Mouse (Mus musculus) macrophage (primary cell): ENCODE measurements around the gene Phf20. TPM values are rescaled to one million over a fixed set of nuclear protein-coding genes. Genes with fewer than 3 reads are reported as not detected.

Experiments used
- H3K27ac ChIP-seq: fragments of 350-480 bp; formaldehyde crosslinking; 2 replicates; pipeline ENCODE4 v1.9.0; 2021
- H3K36me3 ChIP-seq: fragments of 350-480 bp; formaldehyde crosslinking; 2 replicates; pipeline ENCODE4 v1.9.0; 2021; ENCODE audit errors: inconsistent target
- H3K4me3 ChIP-seq: fragments of 350-480 bp; formaldehyde crosslinking; 2 replicates; pipeline ENCODE4 v1.9.0; 2021; ENCODE audit errors: inconsistent target
- H3K79me2 ChIP-seq: fragments of 350-480 bp; formaldehyde crosslinking; 2 replicates; pipeline ENCODE4 v1.9.0; 2021; ENCODE audit errors: inconsistent target
- WGBS: methylation state at CpG from one replicate; pipeline ENCODE4 v1.1.7; 2026; ENCODE audit warnings: inconsistent platforms; ENCODE audit not compliant: missing documents; 5-methylcytosine and 5-hydroxymethylcytosine counted together
- polyA plus RNA-seq: library from polyadenylated mRNA; stranded (reverse); fragments of 250-400 nt; gene quantifications from 3 replicates; pipeline ENCODE4 v1.2.4, GENCODE M21; 2018; ENCODE audit warnings: inconsistent platforms

Gene Phf20
- polyA plus RNA-seq, 1 experiment from 2014 or later = 83.9 TPM

DNA sequence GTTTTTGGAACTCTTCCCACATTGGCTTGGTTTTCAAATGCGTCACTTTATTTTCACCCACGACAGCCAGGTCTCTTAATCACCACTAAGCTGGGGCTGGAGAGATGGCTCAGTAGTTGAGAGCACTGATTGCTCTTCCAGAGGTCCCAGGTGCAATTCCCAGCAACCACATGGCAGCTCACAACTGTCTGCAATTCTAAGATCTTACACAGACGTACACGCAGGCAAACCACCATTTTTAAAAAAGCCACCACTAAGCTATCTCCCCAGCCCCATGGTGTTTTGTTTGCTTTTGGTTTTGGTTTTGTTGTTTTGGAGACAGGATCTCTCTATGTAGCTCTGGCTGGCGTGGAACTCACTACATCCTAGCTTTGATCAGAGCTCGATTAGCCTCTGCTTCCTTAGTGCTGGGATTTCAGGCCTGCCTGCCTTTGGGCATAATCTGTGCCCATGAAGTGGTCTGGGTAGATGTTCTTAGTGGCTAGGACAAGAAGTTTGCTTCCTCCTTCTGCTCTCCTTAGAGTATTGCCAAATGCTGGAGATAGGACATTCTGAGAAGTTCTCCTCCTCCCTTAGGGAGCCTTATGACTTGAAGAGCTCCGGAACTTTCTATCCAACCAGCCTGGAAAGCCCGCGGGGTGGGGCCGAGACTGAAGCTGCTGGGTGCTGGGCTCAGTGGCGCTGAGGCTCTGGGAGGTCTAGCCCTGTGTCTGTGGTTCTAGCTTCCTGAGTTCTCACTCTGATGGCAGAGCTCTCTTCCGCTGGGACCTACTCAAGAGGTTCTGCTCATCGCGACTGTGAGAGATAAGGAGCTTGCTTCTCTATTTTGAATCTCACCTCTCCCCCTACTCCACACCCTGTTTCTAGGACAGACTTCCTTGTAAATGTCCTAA lies 6.0 kb upstream of the Phf20 start:
- H3K79me2 ChIP-seq = no peaks in the 10 kb centered on the region
- no peaks in the 10 kb centered on the region for H3K36me3 ChIP-seq
- H3K4me3 ChIP-seq = no peak overlapping the region; the same call in 1 of the 2 replicates
- WGBS = 9% methylated on average over 12 of the region's 14 CpGs
- H3K27ac ChIP-seq = peak overlapping the region; percentile 87

DNA sequence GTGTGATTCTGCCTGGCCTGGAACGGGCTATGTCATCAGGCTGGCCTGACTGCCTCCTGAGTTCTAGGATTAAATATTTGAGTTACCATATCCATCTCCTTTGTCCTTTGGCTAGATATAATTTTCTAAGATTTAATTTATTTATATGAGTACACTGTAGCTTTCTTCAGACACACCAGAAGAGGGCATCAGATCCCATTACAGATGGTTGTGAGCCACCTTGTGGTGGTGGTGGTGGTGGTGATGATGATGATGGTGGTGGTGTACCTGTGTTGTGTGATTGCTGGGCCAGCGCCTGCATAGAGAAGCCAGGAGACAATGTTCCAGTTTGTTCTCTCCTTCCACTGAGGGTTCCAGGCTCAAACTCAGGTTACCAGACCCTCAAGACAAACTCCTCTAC lies 4.7 kb upstream of the Phf20 start:
- H3K36me3 ChIP-seq = no peaks in the 10 kb centered on the region
- H3K79me2 ChIP-seq = no peaks in the 10 kb centered on the region
- no peak overlapping the region for H3K27ac ChIP-seq
- no peak overlapping the region for H3K4me3 ChIP-seq
- WGBS = 90% methylated on average over 2 of the region's 2 CpGs

- peaks cover 1% of the 10 kb centered on the region for H3K79me2 ChIP-seq
- 88% methylated on average over 2 of the region's 2 CpGs for WGBS
- H3K4me3 ChIP-seq = no peak overlapping the region
- H3K27ac ChIP-seq = no peak overlapping the region
- H3K36me3 ChIP-seq = no peaks in the 10 kb centered on the region
Observed at GRCm38 (mm10) chr2:156192068-156192467, 4.2 kb upstream of the Phf20 start.

- Histone ChIP-seq H3K27ac (no peak overlapping the region), H3K79me2 (peaks cover 13% of the 10 kb centered on the region), H3K4me3 (no peak overlapping the region), H3K36me3 (no peaks in the 10 kb centered on the region)
- WGBS = 93% methylated on average over 3 of the region's 3 CpGs
Observed at GRCm38 (mm10) chr2:156193066-156193862, 3.0 kb upstream of the Phf20 start.

GRCm38 (mm10) chr2:156194571-156194970 lies 1.7 kb upstream of the Phf20 start:
- H3K36me3 ChIP-seq = no peaks in the 10 kb centered on the region
- peaks cover 27% of the 10 kb centered on the region for H3K79me2 ChIP-seq
- no peak overlapping the region for H3K4me3 ChIP-seq
- no peak overlapping the region for H3K27ac ChIP-seq

DNA sequence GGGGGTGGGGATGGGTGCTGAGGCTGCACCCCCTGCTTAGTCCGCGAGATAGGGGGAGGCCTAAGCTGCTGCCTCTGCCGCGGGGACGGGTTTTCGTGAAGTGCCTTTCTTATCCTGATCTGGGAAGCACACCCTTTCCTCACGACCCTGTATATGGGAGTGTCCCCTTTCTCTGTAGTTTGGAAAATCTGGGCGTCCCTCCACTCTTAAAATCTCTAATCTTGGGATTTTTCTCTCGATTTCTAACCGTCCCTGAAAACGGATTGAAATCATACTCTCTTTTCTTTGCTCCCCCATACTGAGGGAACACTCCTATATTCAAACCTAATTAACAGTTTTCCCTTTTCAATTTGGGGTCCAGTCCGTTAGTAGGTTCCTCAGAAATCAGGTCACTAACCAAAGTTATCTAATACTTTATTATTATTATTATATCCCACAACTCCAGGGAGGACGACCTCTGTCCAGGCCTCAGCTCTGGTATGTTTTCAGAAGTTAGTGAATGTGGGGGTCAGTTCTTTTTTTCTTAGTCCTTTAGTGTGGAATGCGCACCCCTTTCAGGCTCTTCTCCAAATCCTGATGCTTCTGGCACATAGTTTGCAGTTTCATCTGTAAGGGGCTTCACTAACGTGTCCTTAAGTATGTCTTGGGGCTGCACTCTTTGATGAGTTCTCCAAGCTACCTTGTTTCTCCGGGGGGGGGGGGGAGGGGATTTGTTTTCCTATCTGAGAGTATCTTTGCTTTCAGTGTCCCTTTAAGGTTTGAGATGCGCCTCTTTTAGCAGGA lies 1.1 kb downstream of the Phf20 start:
- WGBS = 5% methylated on average over 14 of the region's 17 CpGs
- Histone ChIP-seq H3K36me3 (no peaks in the 10 kb centered on the region), H3K4me3 (peak overlapping the region; percentile 85), H3K79me2 (peaks cover 54% of the 10 kb centered on the region), H3K27ac (peak overlapping the region; percentile 82)

DNA sequence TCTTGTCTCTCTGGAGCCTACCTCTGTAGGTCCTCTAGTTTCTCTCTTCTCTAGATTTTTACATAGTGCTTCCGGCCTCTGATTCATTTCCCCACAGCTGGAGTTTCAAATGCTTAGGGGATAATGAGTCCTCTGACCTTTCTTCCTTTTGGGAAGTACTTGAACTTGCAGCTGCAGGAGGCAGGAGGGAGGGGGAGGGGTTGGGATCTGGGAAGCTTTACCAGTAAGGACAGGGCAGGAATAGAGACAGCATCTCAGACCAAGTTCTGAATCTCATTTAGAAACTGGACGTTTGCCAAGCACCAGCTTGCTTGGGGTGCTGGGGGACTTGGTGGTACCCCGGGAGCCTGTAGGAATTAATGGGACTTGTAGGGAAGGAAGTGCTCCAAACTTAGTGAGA lies 3.7 kb downstream of the Phf20 start:
- Histone ChIP-seq H3K27ac (peak overlapping the region; percentile 82), H3K4me3 (no peak overlapping the region), H3K79me2 (peaks cover 80% of the 10 kb centered on the region), H3K36me3 (peaks cover 9% of the 10 kb centered on the region; the same call in 1 of the 2 replicates)
- WGBS = 62% methylated on average over 3 of the region's 3 CpGs

GRCm38 (mm10) chr2:156201486-156201885 lies 5.2 kb downstream of the Phf20 start:
- Histone ChIP-seq H3K4me3 (no peak overlapping the region), H3K36me3 (peaks cover 9% of the 10 kb centered on the region; the same call in 1 of the 2 replicates), H3K27ac (peak overlapping the region; percentile 47), H3K79me2 (peaks cover 96% of the 10 kb centered on the region)
- 15% methylated on average over 2 of the region's 4 CpGs for WGBS

DNA sequence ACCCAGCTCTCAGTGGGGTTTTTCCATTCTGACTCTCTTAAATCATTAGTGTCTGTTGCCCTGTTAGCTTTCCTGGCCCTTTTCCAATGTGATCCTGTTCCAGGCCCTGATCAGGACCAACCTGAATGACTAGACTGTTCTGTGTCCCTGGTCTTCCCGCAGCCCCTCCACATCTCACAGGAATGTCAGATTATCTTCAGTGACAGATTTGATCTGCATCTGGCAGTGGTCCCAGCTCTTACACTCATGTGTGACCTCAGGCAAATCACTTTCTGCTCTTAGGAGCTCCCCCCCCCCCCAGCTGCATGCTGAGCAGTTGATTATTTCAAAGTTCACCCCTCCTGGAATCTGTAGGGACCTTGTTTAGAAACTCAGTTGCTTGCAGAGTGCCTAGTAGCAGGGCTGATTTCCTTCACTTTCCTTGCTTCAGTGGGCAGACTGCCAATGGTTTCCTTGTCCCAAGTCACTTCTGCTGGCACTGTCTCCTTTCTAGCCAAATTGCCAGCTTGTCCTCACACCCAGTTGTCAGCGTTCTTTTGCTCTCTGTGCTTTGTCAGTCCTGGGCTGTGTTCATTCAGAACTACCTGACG lies 6.7 kb downstream of the Phf20 start:
- peaks cover 100% of the 10 kb centered on the region for H3K79me2 ChIP-seq
- 65% methylated on average over 3 of the region's 3 CpGs for WGBS
- H3K27ac ChIP-seq = peak overlapping the region; percentile 47
- peaks cover 19% of the 10 kb centered on the region; the same call in 1 of the 2 replicates for H3K36me3 ChIP-seq
- no peak overlapping the region for H3K4me3 ChIP-seq

DNA sequence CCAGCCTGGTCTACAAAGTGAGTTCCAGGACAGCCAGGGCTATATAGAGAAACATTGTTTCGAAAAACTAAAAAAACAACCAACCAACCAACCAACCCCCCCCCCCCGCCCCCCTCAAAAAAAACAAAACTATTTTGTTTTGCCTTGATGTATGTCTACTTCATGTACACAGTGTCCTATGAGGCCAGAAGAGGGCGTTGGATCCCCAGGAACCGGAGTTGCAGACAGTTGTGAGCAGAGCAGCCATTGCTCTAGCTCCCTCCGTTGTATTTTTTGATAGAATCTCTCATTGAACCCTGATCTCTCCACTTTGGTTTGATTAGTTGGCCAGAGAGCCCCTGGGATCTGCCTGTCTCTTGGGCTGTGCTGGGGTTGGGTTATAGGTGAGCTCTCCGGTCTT lies 7.7 kb downstream of the Phf20 start:
- WGBS = 84% methylated on average over 5 of the region's 6 CpGs

DNA sequence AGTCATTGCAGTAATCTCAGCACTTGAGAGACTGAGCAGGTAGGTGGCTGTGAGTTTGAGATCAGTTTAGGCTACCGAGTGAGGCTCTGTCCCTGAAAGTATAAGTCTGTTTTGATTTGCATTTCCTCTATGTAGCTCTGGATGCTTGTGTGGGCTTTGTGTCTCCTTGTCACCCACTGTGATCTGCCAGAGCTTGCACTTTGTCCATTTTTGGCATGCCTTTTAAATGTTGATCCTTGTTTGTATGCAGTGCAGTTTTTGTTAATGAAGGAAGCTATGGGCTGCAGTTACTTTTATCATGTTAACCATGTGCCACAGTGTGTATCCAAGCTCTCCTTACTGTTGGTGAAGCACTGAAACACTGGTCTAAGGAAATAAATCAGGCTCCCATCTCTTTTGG lies 21.5 kb downstream of the Phf20 start:
- 90% methylated on average over 1 of the region's 1 CpGs for WGBS
- H3K79me2 ChIP-seq = no peaks in the 10 kb centered on the region; the same call in 1 of the 2 replicates
- peaks cover 6% of the 10 kb centered on the region; the same call in 1 of the 2 replicates for H3K36me3 ChIP-seq
- no peak overlapping the region for H3K27ac ChIP-seq
- no peak overlapping the region for H3K4me3 ChIP-seq

More for the DNA sequence above, 7.7 kb downstream of the Phf20 start:
- Histone ChIP-seq H3K79me2 (peaks cover 100% of the 10 kb centered on the region), H3K27ac (no peak overlapping the region), H3K4me3 (no peak overlapping the region), H3K36me3 (peaks cover 19% of the 10 kb centered on the region; the same call in 1 of the 2 replicates)

DNA sequence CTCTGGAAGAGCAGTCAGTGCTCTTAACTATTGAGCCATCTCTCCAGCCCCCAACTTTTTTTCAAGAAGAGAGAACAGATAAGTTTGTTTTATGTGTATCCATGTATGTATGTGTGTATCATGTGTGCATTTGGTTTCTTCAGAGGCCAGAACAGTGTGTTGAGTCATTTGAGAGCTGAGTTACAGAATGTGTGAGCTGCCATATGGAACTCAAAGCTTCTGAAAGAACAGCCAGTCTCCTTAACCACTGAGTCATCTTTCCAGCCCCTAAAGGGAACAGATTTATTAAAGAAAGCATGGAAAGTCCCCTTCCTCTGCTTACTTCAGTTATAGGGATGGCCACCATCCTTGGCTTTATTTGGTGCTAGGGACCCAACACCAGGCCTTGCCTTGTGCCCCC lies 25.8 kb downstream of the Phf20 start:
- Histone ChIP-seq H3K79me2 (peaks cover 40% of the 10 kb centered on the region; the same call in 1 of the 2 replicates), H3K4me3 (no peak overlapping the region), H3K27ac (no peak overlapping the region), H3K36me3 (peaks cover 42% of the 10 kb centered on the region)

DNA sequence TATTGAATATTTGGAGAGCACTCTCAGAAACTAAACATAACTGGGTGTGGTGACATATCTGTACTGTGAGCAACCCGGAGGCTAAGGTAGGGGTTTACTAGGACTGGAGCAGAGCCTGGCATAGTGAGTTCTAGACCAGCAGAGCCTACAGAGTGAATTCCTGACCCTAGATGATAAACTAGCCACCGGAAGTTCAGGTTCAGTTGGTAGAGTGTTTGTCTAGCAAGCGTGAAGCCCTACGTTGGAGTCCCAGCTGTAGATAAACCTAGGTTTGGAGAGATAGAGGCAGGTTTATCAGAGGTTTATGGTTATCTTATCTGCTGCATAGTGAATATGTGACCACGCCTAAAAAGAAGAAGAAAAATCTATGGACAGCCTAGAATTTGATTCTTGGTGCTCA lies 27.8 kb downstream of the Phf20 start:
- 94% methylated on average over 5 of the region's 5 CpGs for WGBS
- Histone ChIP-seq H3K4me3 (no peak overlapping the region), H3K36me3 (peaks cover 61% of the 10 kb centered on the region), H3K79me2 (peaks cover 59% of the 10 kb centered on the region; the same call in 1 of the 2 replicates), H3K27ac (no peak overlapping the region)

DNA sequence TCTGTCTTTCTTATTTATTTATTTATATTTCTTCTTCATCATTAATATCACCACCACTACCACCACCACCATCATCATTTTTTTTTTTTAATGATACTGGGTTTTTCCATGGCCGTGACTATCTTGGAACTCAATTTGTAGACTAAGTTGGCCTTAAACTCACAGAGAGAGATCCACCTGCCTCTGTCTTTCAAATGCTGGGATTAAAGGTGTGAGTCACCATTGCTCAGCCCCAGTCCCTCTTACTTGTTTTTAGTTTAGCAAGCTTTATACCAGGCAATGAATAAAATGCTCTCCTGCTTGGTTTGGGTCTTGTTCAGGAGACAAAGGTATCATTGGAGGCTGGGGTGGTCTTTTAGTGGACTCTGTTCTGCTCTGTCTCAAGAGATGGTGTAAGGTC lies 31.4 kb downstream of the Phf20 start:
- peaks cover 85% of the 10 kb centered on the region for H3K36me3 ChIP-seq
- H3K79me2 ChIP-seq = peaks cover 86% of the 10 kb centered on the region; the same call in 1 of the 2 replicates
- no peak overlapping the region for H3K27ac ChIP-seq
- WGBS = 100% methylated on average over 1 of the region's 1 CpGs
- H3K4me3 ChIP-seq = no peak overlapping the region
